7 mouse cellular contexts compared by ENCODE assay signal in genomic region chr14:30551509-30551908, GRCm38 (mm10). TPM values are rescaled to one million over a fixed set of nuclear protein-coding genes. Genes with fewer than 3 reads are reported as not detected.
DNase-seq lines count a peak whose midpoint lies in the region; TF ChIP-seq lines count a peak whose summit lies in the region.

No protein-coding gene starts in this region.

- no peaks in the 10 kb centered on the region for H3K9me3 ChIP-seq in MEL (replicated peaks; ENCODE audit: insufficient read depth, low read length)

- 0 out of 4 replicates have a peak, but pooled peaks of 1 of the 2 experiments have one; percentile 14 for TF ChIP-seq EP300 in MEL (IDR thresholded peaks at IDR 0.05; ENCODE audit: low read depth in 1 of 2, low read length in 2 of 2)

- no peaks in the 10 kb centered on the region for H3K27me3 ChIP-seq in MEL (ENCODE audit: control insufficient read depth in 1 of 2, insufficient read depth in 2 of 2, low read length in 2 of 2)

- peaks cover 12 to 43% of the 10 kb centered on the region in 2 experiments for H3K36me3 ChIP-seq in MEL (ENCODE audit: control insufficient read depth in 1 of 2, insufficient read depth in 2 of 2, low read length in 2 of 2)

- H3K79me2 ChIP-seq in MEL (ENCODE audit: control insufficient read depth, insufficient read depth, low read length, poor library complexity) = peaks cover 71% of the 10 kb centered on the region

- DNase-seq in B cell, adult 2 months = peak; percentile 20 to 22
- DNase-seq in MEL (ENCODE audit: low read depth, low spot score) (peak; percentile 73), adipocyte (ENCODE audit: low spot score) (no peak)
- peak; percentile 58 for DNase-seq in heart, postnatal 4 days
- peak; percentile 29 for DNase-seq in lung, postnatal 10 days
- no peak for DNase-seq in layer of hippocampus, postnatal 14 days (ENCODE audit: low spot score in 2 of 2)
- no peak for DNase-seq in urinary bladder, postnatal 14 days (ENCODE audit: low spot score)

- 0 out of 2 replicates have a peak overlapping the region, but pooled peaks have one; percentile 5 for H3K27ac ChIP-seq in MEL (ENCODE audit: control insufficient read depth, low read depth, low read length)

- H3K9ac ChIP-seq in MEL (ENCODE audit: control insufficient read depth, low read depth, low read length, poor library complexity, severe bottlenecking) = peak overlapping the region; percentile 78

- peak overlapping the region; percentile 69 to 85 for H3K4me3 ChIP-seq in MEL (ENCODE audit: control insufficient read depth in 1 of 2, insufficient read depth in 1 of 2, low read depth in 2 of 2, low read length in 2 of 2)

- H3K4me1 ChIP-seq in MEL (ENCODE audit: control insufficient read depth in 1 of 2, insufficient read depth in 2 of 2, low read length in 2 of 2) = peaks cover 7 to 47% of the 10 kb centered on the region in 2 experiments; a peak in 3 of 4 replicates

- TF ChIP-seq CTCF in MEL (IDR thresholded peaks at IDR 0.05 in 2 of 3, conservative IDR thresholded peaks at IDR 0.05 in 1 of 3; ENCODE audit: control insufficient read depth in 1 of 3, insufficient read depth in 1 of 3, low read depth in 2 of 3, low read length in 3 of 3, poor library complexity in 1 of 3, severe bottlenecking in 1 of 3) = no peak

- no peak for TF ChIP-seq RAD21 in MEL (IDR thresholded peaks at IDR 0.05; ENCODE audit: low read depth, low read length)

- no peak; a peak in 1 of 4 replicates for TF ChIP-seq POLR2A in MEL (IDR thresholded peaks at IDR 0.05; ENCODE audit: control insufficient read depth in 1 of 2, insufficient read depth in 1 of 2, low read depth in 1 of 2, low read length in 2 of 2, poor library complexity in 1 of 2)

TF ChIP-seq in MEL, 35 proteins besides CTCF, POLR2A, EP300 and RAD21:
- TF ChIP-seq SIN3A (IDR thresholded peaks at IDR 0.05; ENCODE audit: low read length) (peak; percentile 46; the same call in 1 of the 2 replicates), MAX (IDR thresholded peaks at IDR 0.05; ENCODE audit: low read length) (no peak)

RNA-seq across cellular contexts. Expression of gene Tkt, which starts 3.4 kb away (rescaled TPM):
- total RNA-seq in MEL (2012; rRNA removed) = 636 and 640 TPM in 2 replicates
- polyA plus RNA-seq in MEL (2012; ENCODE audit: insufficient read depth in 1 of 2, insufficient read length in 2 of 2, low read depth in 1 of 2, low replicate concordance in 2 of 2, missing spikeins in 1 of 2) = 1,000 to 10,000 TPM in 1 of 2 experiments, 100 to 1,000 TPM in 1; 115 to 1,273 TPM
- total RNA-seq in heart, postnatal 4 days (2021) = 10 to 100 TPM; 67.9 to 69.2 TPM
- 100 to 1,000 TPM; 170 to 200 TPM for total RNA-seq in layer of hippocampus, postnatal 14 days (2021)

Comparison
In these comparisons a context has a peak if more than half of its experiments do, and no peak if none do; other contexts are left out.
1. DNase-seq: peak in B cell, adult 2 months (2 of 2), MEL (single experiment), heart, postnatal 4 days (single experiment) and lung, postnatal 10 days (single experiment); none in adipocyte (single experiment), layer of hippocampus, postnatal 14 days (0 of 2) and urinary bladder, postnatal 14 days (single experiment).